Mouse (Mus musculus) layer of hippocampus, postnatal 36 days (tissue): ENCODE data around the gene Gm7233. TPM values are rescaled to one million over a fixed set of nuclear protein-coding genes. Genes with fewer than 3 reads are reported as not detected.
"Not testable (repeated sequence)": the region's sequence is repeated elsewhere in the genome, so short reads cannot be mapped to it uniquely, and the experiment has no call there.

Experiments
- DNase-seq, 2 experiments: peaks; one replicate each; pipeline ENCODE4 v3.0.0; 2022
- total RNA-seq, 2 experiments: library from RNA; stranded (reverse); gene quantifications; 2 replicates each; pipeline ENCODE4 v1.2.3; 2021

The Gm7233 gene
- total RNA-seq = under 1 TPM in 1 of 2 experiments, not detected in 1; 0.47 TPM

DNA sequence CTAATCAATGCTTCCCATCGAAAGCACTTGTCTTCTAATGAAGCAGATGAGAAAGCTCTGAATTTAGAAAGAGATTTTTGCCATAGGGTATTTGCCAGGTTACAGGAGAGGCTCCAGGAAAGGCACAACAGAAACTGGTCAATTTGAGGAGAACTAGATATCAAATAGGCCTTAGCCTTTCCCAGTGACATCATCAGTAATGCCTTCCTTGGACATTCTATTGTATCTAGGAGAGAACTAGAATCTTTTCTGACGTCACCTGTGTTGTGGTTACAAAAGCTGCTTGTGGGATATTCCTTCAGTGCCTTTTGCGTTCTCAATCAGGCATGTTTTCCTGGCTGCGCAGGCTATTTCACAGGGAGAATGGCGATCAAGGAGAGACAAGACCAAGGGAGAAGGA lies at the start of gene Gm7233:
Gm7233 (plus strand) TSS at position 301 of the 400 bp plus-strand sequence.
- not testable (repeated sequence) for DNase-seq

GRCm38 (mm10) chr14:43167189-43167588 lies 12.5 kb upstream of the Gm7233 start:
- not testable (repeated sequence) for DNase-seq

DNA sequence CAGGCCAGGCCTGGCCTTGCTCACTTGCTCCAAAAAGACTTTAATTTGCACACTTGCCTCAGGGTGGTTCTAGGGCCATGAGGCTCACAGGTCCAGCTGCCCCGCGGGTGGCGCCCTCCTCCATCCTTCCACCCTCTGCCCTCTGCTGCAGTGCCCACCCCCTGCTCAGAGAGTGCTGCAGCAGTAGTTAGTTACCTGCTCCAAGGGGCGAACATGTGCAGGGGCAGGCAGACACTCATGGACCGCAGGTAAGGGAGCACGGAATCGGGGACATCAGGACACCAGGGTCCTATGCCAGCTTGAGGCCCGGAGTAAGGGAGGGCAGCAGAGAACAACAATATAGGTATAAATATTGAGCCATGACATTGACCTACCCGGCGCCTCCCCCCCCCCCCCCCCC lies 11.7 kb upstream of the Gm7233 start:
- not testable (repeated sequence) for DNase-seq

GRCm38 (mm10) chr14:43168573-43169170 lies 11.0 kb upstream of the Gm7233 start:
- DNase-seq = not testable (repeated sequence)

DNA sequence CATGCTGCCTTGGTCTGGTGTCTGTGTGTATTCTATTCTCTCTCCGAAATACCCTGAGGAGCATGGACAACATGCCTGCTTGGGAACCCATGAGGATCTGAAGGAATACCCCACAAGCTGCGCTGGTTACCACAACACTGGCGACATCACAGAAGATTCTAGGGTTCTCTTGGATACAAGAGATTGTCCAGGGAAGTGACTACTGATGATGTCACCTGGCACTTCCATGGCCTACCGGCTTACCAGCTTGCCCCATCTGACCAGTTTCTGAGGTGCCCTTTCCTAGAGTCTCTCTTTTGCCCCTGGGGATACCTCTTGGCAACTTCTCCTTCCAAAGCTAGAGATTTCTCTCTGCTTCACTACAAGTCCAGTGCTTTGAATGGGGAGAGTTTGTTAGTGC lies 55.5 kb downstream of the Gm7233 start, which contains the start of gene Gm8122:
Gm8122 (minus strand) TSS at position 101 of the 400 bp plus-strand sequence.
- DNase-seq = not testable (repeated sequence)

Other genes with a start within 250 kb of the Gm7233 start
- not detected for gene Gm8082, start 186.2 kb upstream of the Gm7233 start, total RNA-seq
- gene Gm10376, start 164.2 kb upstream of the Gm7233 start, total RNA-seq = 1 to 10 TPM in 1 of 2 experiments, not detected in 1; 2.0 TPM
- gene Gm8094, start 103.2 kb upstream of the Gm7233 start, total RNA-seq = not detected
- gene Gm8104, start 79.3 kb upstream of the Gm7233 start, total RNA-seq = not detected
- gene Gm8122, start 55.4 kb downstream of the Gm7233 start, total RNA-seq = not detected
- under 1 TPM; 0.20 TPM for gene Gm8126, start 78.8 kb downstream of the Gm7233 start, total RNA-seq
- not detected for gene Gm9732, start 95.2 kb downstream of the Gm7233 start, total RNA-seq
- gene Gm8127, start 114.0 kb downstream of the Gm7233 start, total RNA-seq = not detected
- gene 1700001F09Rik, start 167.9 kb downstream of the Gm7233 start, total RNA-seq = not detected
- gene Gm8138, start 236.5 kb downstream of the Gm7233 start, total RNA-seq = not detected